9 mouse cellular contexts compared by ENCODE assay signal in the genomic region with DNA sequence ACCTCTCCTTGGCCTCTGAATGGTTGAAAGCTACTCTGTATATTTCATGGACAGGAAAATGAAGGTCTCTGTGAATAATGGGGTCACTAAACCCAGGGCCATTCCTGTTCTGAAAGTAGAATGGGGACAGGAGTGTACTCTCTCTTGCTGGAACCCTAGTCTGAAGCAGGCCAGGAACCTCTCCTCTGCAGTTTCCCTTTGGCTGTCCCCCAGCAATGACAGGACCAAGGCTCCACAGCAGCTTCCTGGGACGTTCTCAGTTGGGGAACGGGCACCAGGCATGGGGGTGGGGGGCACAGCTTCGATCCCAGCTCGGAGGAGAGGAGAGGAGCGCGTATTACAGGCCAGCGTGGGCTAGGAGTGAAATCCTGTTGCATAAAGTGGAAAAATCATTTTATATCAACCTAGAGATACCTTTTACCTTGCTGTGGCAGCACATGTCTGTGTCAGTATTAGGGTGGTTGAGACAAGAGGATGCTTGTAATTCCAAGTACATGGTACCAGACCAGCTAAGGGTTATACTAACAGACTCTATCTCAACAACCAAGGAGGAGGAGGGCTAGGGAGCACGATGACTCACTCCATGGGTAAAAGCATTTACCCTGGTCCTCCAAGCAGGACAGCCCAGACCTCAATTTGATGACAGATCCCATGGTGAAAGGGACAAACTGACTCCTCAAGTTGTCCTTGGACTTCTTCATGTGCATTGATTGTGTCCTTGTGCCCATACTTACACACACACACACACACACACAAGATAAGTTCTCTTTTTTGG. TPM values are rescaled to one million over a fixed set of nuclear protein-coding genes. Genes with fewer than 3 reads are reported as not detected.
A peak's percentile ranks its signal among the peaks of the same experiment; 100 is the strongest.
DNase-seq lines count a peak whose midpoint lies in the region; ATAC-seq and TF ChIP-seq lines count a peak whose summit lies in the region.
"Had no signal": no experiment of that assay in that cellular context is flagged by ENCODE, and none has a peak within 500 bp of the region (broad histone marks: within the 10 kb centered on the region; RNA-seq: fewer than 3 reads in every experiment).

No protein-coding gene starts in this region.

- H3K36me3 ChIP-seq in heart, embryonic 13.5 days, result peaks cover 19% of the 10 kb centered on the region
- H3K36me3 ChIP-seq in E14TG2a.4 (ENCODE audit: insufficient read depth, low read length), result peaks cover 23% of the 10 kb centered on the region
- H3K36me3 ChIP-seq in forebrain, embryonic 15.5 days, result peaks cover 15% of the 10 kb centered on the region
- peaks cover 18% of the 10 kb centered on the region for H3K36me3 ChIP-seq in liver, embryonic 13.5 days

- peak overlapping the region; percentile 99 for H3K27ac ChIP-seq in heart, embryonic 13.5 days (replicated peaks)
- peak overlapping the region; percentile 100 for H3K27ac ChIP-seq in forebrain, embryonic 15.5 days (replicated peaks)
- H3K27ac ChIP-seq in liver, embryonic 13.5 days, result peak overlapping the region; percentile 95

- DNase-seq in heart, postnatal 4 days, result no peak
- DNase-seq in liver, embryonic 13.5 days, result no peak
- no peak for DNase-seq in frontal cortex, postnatal 36 days (ENCODE audit: low spot score in 2 of 2)
- DNase-seq: lung, adult 18-20 months had no signal

- no peaks in the 10 kb centered on the region for H3K27me3 ChIP-seq in heart, embryonic 13.5 days (replicated peaks)
- H3K27me3 ChIP-seq in E14TG2a.4 (ENCODE audit: insufficient read depth, low read length), result no peaks in the 10 kb centered on the region
- H3K27me3 ChIP-seq in forebrain, embryonic 15.5 days, result no peaks in the 10 kb centered on the region
- H3K27me3 ChIP-seq in liver, embryonic 13.5 days, result no peaks in the 10 kb centered on the region

- 86% methylated on average over 8 of the region's 8 CpGs for WGBS in heart, embryonic 13.5 days
- 91% methylated on average over 8 of the region's 8 CpGs for WGBS in forebrain, embryonic 15.5 days
- 85% methylated on average over 8 of the region's 8 CpGs for WGBS in liver, embryonic 13.5 days (ENCODE audit: insufficient replicate concordance)

- no peak for ATAC-seq in heart, embryonic 13.5 days (ENCODE audit: extremely low read depth, insufficient number of reproducible peaks, low FRiP score, low TSS enrichment)
- no peak for ATAC-seq in forebrain, embryonic 15.5 days (replicated peaks)
- no peak for ATAC-seq in liver, embryonic 13.5 days (ENCODE audit: low read depth)
- ATAC-seq in erythroid progenitor cell, adult 5-6 weeks (replicated peaks; ENCODE audit: low FRiP score, poor library complexity, severe bottlenecking), result no peak
- no peak for ATAC-seq in megakaryocyte-erythroid progenitor cell, adult 5-6 weeks (replicated peaks; ENCODE audit: low FRiP score, low TSS enrichment, poor library complexity, severe bottlenecking)

- peak overlapping the region; percentile 100 for H3K4me3 ChIP-seq in heart, embryonic 13.5 days
- peak overlapping the region; percentile 98 for H3K4me3 ChIP-seq in E14TG2a.4 (replicated peaks; ENCODE audit: low read length)
- peak overlapping the region; percentile 89; the same call in 1 of the 2 replicates for H3K4me3 ChIP-seq in forebrain, embryonic 15.5 days
- H3K4me3 ChIP-seq in liver, embryonic 13.5 days (replicated peaks), result no peak overlapping the region

- H3K9me3 ChIP-seq in heart, embryonic 13.5 days, result no peaks in the 10 kb centered on the region
- peaks cover 8% of the 10 kb centered on the region; the same call in 1 of the 2 replicates for H3K9me3 ChIP-seq in E14TG2a.4 (ENCODE audit: low read length)
- no peaks in the 10 kb centered on the region for H3K9me3 ChIP-seq in forebrain, embryonic 15.5 days
- H3K9me3 ChIP-seq in liver, embryonic 13.5 days (replicated peaks), result no peaks in the 10 kb centered on the region

- H3K9ac ChIP-seq in heart, embryonic 13.5 days, result peak overlapping the region; percentile 100
- peak overlapping the region; percentile 95; the same call in 1 of the 2 replicates for H3K9ac ChIP-seq in forebrain, embryonic 15.5 days (replicated peaks)
- H3K9ac ChIP-seq in liver, embryonic 13.5 days, result peak overlapping the region; percentile 98

- peaks cover 45% of the 10 kb centered on the region for H3K4me1 ChIP-seq in heart, embryonic 13.5 days
- H3K4me1 ChIP-seq in E14TG2a.4 (replicated peaks; ENCODE audit: low read depth, low read length), result peaks cover 73% of the 10 kb centered on the region
- H3K4me1 ChIP-seq in forebrain, embryonic 15.5 days, result peaks cover 29% of the 10 kb centered on the region
- H3K4me1 ChIP-seq in liver, embryonic 13.5 days (replicated peaks), result peaks cover 70% of the 10 kb centered on the region

- H3K4me2 ChIP-seq in heart, embryonic 13.5 days, result peak overlapping the region; percentile 87
- H3K4me2 ChIP-seq in forebrain, embryonic 15.5 days (replicated peaks), result peak overlapping the region; percentile 95
- peak overlapping the region; percentile 97 for H3K4me2 ChIP-seq in liver, embryonic 13.5 days

- TF ChIP-seq CTCF in E14TG2a.4 (conservative IDR thresholded peaks at IDR 0.05; ENCODE audit: low read length), result no peak

RNA-seq across cellular contexts. Expression of a gene that starts 2.2 kb away (rescaled TPM):
- 1,372 and 1,500 TPM in 2 replicates for polyA plus RNA-seq in heart, embryonic 13.5 days (2015; fragmentation: Nextera tagmentation; extraction: Ambion mirVana)
- total RNA-seq in heart, postnatal 4 days (2021), result 1,000 to 10,000 TPM; 1,093 to 1,133 TPM
- 1,627 and 1,637 TPM in 2 replicates for polyA plus RNA-seq in forebrain, embryonic 15.5 days (2015; fragmentation: Nextera tagmentation; extraction: Ambion mirVana)
- 1,012 and 1,064 TPM in 2 replicates for polyA plus RNA-seq in liver, embryonic 13.5 days (2015; fragmentation: Nextera tagmentation; extraction: Ambion mirVana)
- 200 and 204 TPM in 2 replicates for total RNA-seq in erythroid progenitor cell, adult 5-6 weeks (2015; ENCODE audit: low replicate concordance)
- 235 and 237 TPM in 2 replicates for total RNA-seq in erythroid progenitor cell, adult 5-6 weeks (2017; ENCODE audit: low replicate concordance)
- 1,847 and 1,911 TPM in 2 replicates for total RNA-seq in megakaryocyte-erythroid progenitor cell, adult 5-6 weeks (2014; fragmentation: Nextera tagmentation)
- 2,660 and 3,319 TPM in 2 replicates for total RNA-seq in megakaryocyte-erythroid progenitor cell, adult 5-6 weeks (2017)

RNA-seq across cellular contexts. Expression of a gene that starts 11.6 kb away (rescaled TPM):
- polyA plus RNA-seq in heart, embryonic 13.5 days (2015; fragmentation: Nextera tagmentation; extraction: Ambion mirVana), result 91.8 and 94.9 TPM in 2 replicates
- 10 to 100 TPM; 37.3 to 39.2 TPM for total RNA-seq in heart, postnatal 4 days (2021)
- 97.9 and 99.8 TPM in 2 replicates for polyA plus RNA-seq in forebrain, embryonic 15.5 days (2015; fragmentation: Nextera tagmentation; extraction: Ambion mirVana)
- polyA plus RNA-seq in liver, embryonic 13.5 days (2015; fragmentation: Nextera tagmentation; extraction: Ambion mirVana), result 58.0 and 58.6 TPM in 2 replicates
- total RNA-seq in erythroid progenitor cell, adult 5-6 weeks (2015; ENCODE audit: low replicate concordance), result 15.5 and 18.4 TPM in 2 replicates
- 10.3 and 14.0 TPM in 2 replicates for total RNA-seq in erythroid progenitor cell, adult 5-6 weeks (2017; ENCODE audit: low replicate concordance)
- 46.9 and 74.5 TPM in 2 replicates for total RNA-seq in megakaryocyte-erythroid progenitor cell, adult 5-6 weeks (2014; fragmentation: Nextera tagmentation)
- 27.7 and 60.3 TPM in 2 replicates for total RNA-seq in megakaryocyte-erythroid progenitor cell, adult 5-6 weeks (2017)

RNA-seq across cellular contexts. Expression of a gene that starts 19.8 kb away (rescaled TPM):
- 2.7 TPM in 2 replicates for polyA plus RNA-seq in heart, embryonic 13.5 days (2015; fragmentation: Nextera tagmentation; extraction: Ambion mirVana)
- 1 to 10 TPM; 1.5 to 1.9 TPM for total RNA-seq in heart, postnatal 4 days (2021)
- polyA plus RNA-seq in forebrain, embryonic 15.5 days (2015; fragmentation: Nextera tagmentation; extraction: Ambion mirVana), result 4.2 and 4.6 TPM in 2 replicates
- 1.4 and 1.6 TPM in 2 replicates for polyA plus RNA-seq in liver, embryonic 13.5 days (2015; fragmentation: Nextera tagmentation; extraction: Ambion mirVana)
- total RNA-seq in erythroid progenitor cell, adult 5-6 weeks (2015; ENCODE audit: low replicate concordance), result 2.1 and 2.9 TPM in 2 replicates
- total RNA-seq in erythroid progenitor cell, adult 5-6 weeks (2017; ENCODE audit: low replicate concordance), result 1.7 and 3.6 TPM in 2 replicates
- total RNA-seq in megakaryocyte-erythroid progenitor cell, adult 5-6 weeks (2014; fragmentation: Nextera tagmentation), result 4.2 and 6.0 TPM in 2 replicates
- 3.2 and 3.9 TPM in 2 replicates for total RNA-seq in megakaryocyte-erythroid progenitor cell, adult 5-6 weeks (2017)

RNA-seq across cellular contexts. Expression of a gene that starts 24.1 kb away (rescaled TPM):
- polyA plus RNA-seq in heart, embryonic 13.5 days (2015; fragmentation: Nextera tagmentation; extraction: Ambion mirVana), result 68.8 and 83.6 TPM in 2 replicates
- 10 to 100 TPM; 77.9 to 96.2 TPM for total RNA-seq in heart, postnatal 4 days (2021)
- polyA plus RNA-seq in forebrain, embryonic 15.5 days (2015; fragmentation: Nextera tagmentation; extraction: Ambion mirVana), result 62.5 and 63.7 TPM in 2 replicates
- polyA plus RNA-seq in liver, embryonic 13.5 days (2015; fragmentation: Nextera tagmentation; extraction: Ambion mirVana), result 215 and 233 TPM in 2 replicates
- 101 and 133 TPM in 2 replicates for total RNA-seq in erythroid progenitor cell, adult 5-6 weeks (2015; ENCODE audit: low replicate concordance)
- 108 and 151 TPM in 2 replicates for total RNA-seq in erythroid progenitor cell, adult 5-6 weeks (2017; ENCODE audit: low replicate concordance)
- 166 and 176 TPM in 2 replicates for total RNA-seq in megakaryocyte-erythroid progenitor cell, adult 5-6 weeks (2014; fragmentation: Nextera tagmentation)
- 89.2 and 171 TPM in 2 replicates for total RNA-seq in megakaryocyte-erythroid progenitor cell, adult 5-6 weeks (2017)

RNA-seq across cellular contexts. Expression of a gene that starts 25.8 kb away (rescaled TPM):
- 1.4 and 1.6 TPM in 2 replicates for polyA plus RNA-seq in heart, embryonic 13.5 days (2015; fragmentation: Nextera tagmentation; extraction: Ambion mirVana)
- total RNA-seq in heart, postnatal 4 days (2021), result under 1 TPM; 0.20 to 0.24 TPM
- polyA plus RNA-seq in forebrain, embryonic 15.5 days (2015; fragmentation: Nextera tagmentation; extraction: Ambion mirVana), result 34.5 and 36.2 TPM in 2 replicates
- 0.14 and 0.17 TPM in 2 replicates for polyA plus RNA-seq in liver, embryonic 13.5 days (2015; fragmentation: Nextera tagmentation; extraction: Ambion mirVana)
- not detected in 2 replicates for total RNA-seq in erythroid progenitor cell, adult 5-6 weeks (2015; ENCODE audit: low replicate concordance)
- not detected in 2 replicates for total RNA-seq in erythroid progenitor cell, adult 5-6 weeks (2017; ENCODE audit: low replicate concordance)
- not detected in 2 replicates for total RNA-seq in megakaryocyte-erythroid progenitor cell, adult 5-6 weeks (2014; fragmentation: Nextera tagmentation)
- total RNA-seq in megakaryocyte-erythroid progenitor cell, adult 5-6 weeks (2017), result not detected in 2 replicates

Comparison
In these comparisons a context has a peak if more than half of its experiments do, and no peak if none do; other contexts are left out.
1. RNA of a gene that starts 2.2 kb away (total RNA-seq): 1,847 to 3,319 TPM in megakaryocyte-erythroid progenitor cell, adult 5-6 weeks and 1,093 to 1,133 TPM in heart, postnatal 4 days; 200 to 237 TPM in erythroid progenitor cell, adult 5-6 weeks; every median in the first group is over 4 times any median in the second.
2. Peak in every context shown above with its lines, with median percentiles within 50 percentile points of each other: H3K27ac ChIP-seq, H3K4me2 ChIP-seq and H3K9ac ChIP-seq.